Comparison of ENCODE assay signal across 8 mouse cellular contexts in genomic region chr16:36071450-36072379, GRCm38 (mm10). TPM values are rescaled to one million over a fixed set of nuclear protein-coding genes. Genes with fewer than 3 reads are reported as not detected.
DNase-seq lines count a peak whose midpoint lies in the region; ATAC-seq and TF ChIP-seq lines count a peak whose summit lies in the region.

TSS of gene Fam162a (minus strand) at chr16:36071594.
TSS of gene Ccdc58 (plus strand) at chr16:36071685.

- intact Hi-C loops in heart, postnatal 10 days (cut with DNase I): loop anchor here (2.0 to 10.0 kb wide), 3 partner anchors 29 to 943 kb away; partner anchors contain the start of gene Polq

- H3K36me3 ChIP-seq in E14TG2a.4 (ENCODE audit: insufficient read depth, low read length): peaks cover 58% of the 10 kb centered on the region
- H3K36me3 ChIP-seq in forebrain, embryonic 13.5 days (ENCODE audit: poor library complexity, severe bottlenecking): no peaks in the 10 kb centered on the region
- no peaks in the 10 kb centered on the region; the same call in 1 of the 2 replicates for H3K36me3 ChIP-seq in liver, postnatal 0 days (replicated peaks; ENCODE audit: insufficient read depth, low read length)
- H3K36me3 ChIP-seq in neural tube, embryonic 14.5 days (ENCODE audit: control insufficient read depth, insufficient read depth, low read length): no peaks in the 10 kb centered on the region

- peak; percentile 97 for ATAC-seq in forebrain, embryonic 13.5 days
- peak; percentile 94 for ATAC-seq in liver, postnatal 0 days
- ATAC-seq in neural tube, embryonic 14.5 days (ENCODE audit: low read depth): peak; percentile 98

- under 1% methylated on average over 81 of the region's 81 CpGs for WGBS in forebrain, embryonic 13.5 days
- WGBS in large intestine, adult 2 months: under 1% methylated on average over 81 of the region's 81 CpGs
- under 1% methylated on average over 71 of the region's 81 CpGs for WGBS in liver, postnatal 0 days (ENCODE audit: insufficient replicate concordance)
- under 1% methylated on average over 79 of the region's 81 CpGs for WGBS in neural tube, embryonic 14.5 days

- peak within 1 kb of the TSS; percentile 92 for H3K4me3 ChIP-seq in E14TG2a.4 (replicated peaks; ENCODE audit: low read length)
- H3K4me3 ChIP-seq in forebrain, embryonic 13.5 days: peak within 1 kb of the TSS; percentile 78
- peak within 1 kb of the TSS; percentile 82 for H3K4me3 ChIP-seq in liver, postnatal 0 days (ENCODE audit: low read depth, low read length)
- peak within 1 kb of the TSS; percentile 53 for H3K4me3 ChIP-seq in neural tube, embryonic 14.5 days (ENCODE audit: low read depth, low read length)

- no peaks in the 10 kb centered on the region for H3K27me3 ChIP-seq in E14TG2a.4 (ENCODE audit: insufficient read depth, low read length)
- no peaks in the 10 kb centered on the region for H3K27me3 ChIP-seq in forebrain, embryonic 13.5 days
- no peaks in the 10 kb centered on the region for H3K27me3 ChIP-seq in liver, postnatal 0 days (ENCODE audit: insufficient read depth, low read length)
- no peaks in the 10 kb centered on the region for H3K27me3 ChIP-seq in neural tube, embryonic 14.5 days (ENCODE audit: control insufficient read depth, insufficient read depth, low read length)

- H3K4me2 ChIP-seq in forebrain, embryonic 13.5 days: peak within 1 kb of the TSS; percentile 84
- H3K4me2 ChIP-seq in liver, postnatal 0 days (ENCODE audit: low read depth, low read length): peak within 1 kb of the TSS; percentile 89
- peak within 1 kb of the TSS; percentile 92 for H3K4me2 ChIP-seq in neural tube, embryonic 14.5 days (ENCODE audit: low read depth, low read length)

- peak within 1 kb of the TSS; percentile 82 for H3K9ac ChIP-seq in forebrain, embryonic 13.5 days
- peak within 1 kb of the TSS; percentile 85 for H3K9ac ChIP-seq in liver, postnatal 0 days (replicated peaks)
- peak within 1 kb of the TSS; percentile 94 for H3K9ac ChIP-seq in neural tube, embryonic 14.5 days (replicated peaks; ENCODE audit: low read depth, low read length)

- TF ChIP-seq EP300 in liver, postnatal 0 days (IDR thresholded peaks at IDR 0.05; ENCODE audit: low read depth): no peak

- peak; percentile 87 for DNase-seq in c-Kit-positive CD71-positive TER-119-positive erythroid progenitor cells, embryonic 14.5 days (ENCODE audit: low spot score)
- peak; percentile 94 to 95 for DNase-seq in heart, postnatal 10 days
- DNase-seq in large intestine, adult 2 months (ENCODE audit: low read depth, low spot score): peak; percentile 59
- peak; percentile 96 for DNase-seq in liver, postnatal 0 days
- peak; percentile 96 for DNase-seq in testis, postnatal 10 days (ENCODE audit: low spot score)

- H3K27ac ChIP-seq in forebrain, embryonic 13.5 days: peak within 1 kb of the TSS; percentile 98
- peak within 1 kb of the TSS; percentile 100 for H3K27ac ChIP-seq in liver, postnatal 0 days (ENCODE audit: low read depth)
- peak within 1 kb of the TSS; percentile 100 for H3K27ac ChIP-seq in neural tube, embryonic 14.5 days (ENCODE audit: low read depth, low read length)

- TF ChIP-seq CTCF in E14TG2a.4 (conservative IDR thresholded peaks at IDR 0.05; ENCODE audit: low read length): no peak
- peak; percentile 9; the same call in 1 of the 2 replicates for TF ChIP-seq CTCF in liver, postnatal 0 days (IDR thresholded peaks at IDR 0.05; ENCODE audit: low read depth)

- no peaks in the 10 kb centered on the region for H3K9me3 ChIP-seq in E14TG2a.4 (ENCODE audit: low read length)
- H3K9me3 ChIP-seq in forebrain, embryonic 13.5 days (replicated peaks): no peaks in the 10 kb centered on the region
- H3K9me3 ChIP-seq in liver, postnatal 0 days (ENCODE audit: low read length): no peaks in the 10 kb centered on the region
- no peaks in the 10 kb centered on the region for H3K9me3 ChIP-seq in neural tube, embryonic 14.5 days (ENCODE audit: control insufficient read depth, low read length)

- peaks cover 68% of the 10 kb centered on the region for H3K4me1 ChIP-seq in E14TG2a.4 (replicated peaks; ENCODE audit: low read depth, low read length)
- peaks cover 28% of the 10 kb centered on the region for H3K4me1 ChIP-seq in forebrain, embryonic 13.5 days
- H3K4me1 ChIP-seq in liver, postnatal 0 days (ENCODE audit: insufficient read depth): peaks cover 24% of the 10 kb centered on the region
- H3K4me1 ChIP-seq in neural tube, embryonic 14.5 days (ENCODE audit: control insufficient read depth, insufficient read depth, low read length): peaks cover 14% of the 10 kb centered on the region; the same call in 1 of the 2 replicates

RNA-seq across cellular contexts. Expression of gene Fam162a, which starts in this region (rescaled TPM):
- polyA plus RNA-seq in forebrain, embryonic 13.5 days (2015; fragmentation: Nextera tagmentation; extraction: Ambion mirVana): 237 and 242 TPM in 2 replicates
- total RNA-seq in heart, postnatal 10 days (2021): 100 to 1,000 TPM; 205 to 214 TPM
- polyA plus RNA-seq in large intestine, adult 2 months (2012; rRNA removed): 39.6 and 43.6 TPM in 2 replicates
- 176 and 193 TPM in 2 replicates for polyA plus RNA-seq in liver, postnatal 0 days (2015; fragmentation: Nextera tagmentation; extraction: Ambion mirVana)
- polyA plus RNA-seq in neural tube, embryonic 14.5 days (2014; fragmentation: Nextera tagmentation; extraction: Ambion mirVana): 125 and 139 TPM in 2 replicates

RNA-seq across cellular contexts. Expression of gene Ccdc58, which starts in this region (rescaled TPM):
- 53.9 and 59.7 TPM in 2 replicates for polyA plus RNA-seq in forebrain, embryonic 13.5 days (2015; fragmentation: Nextera tagmentation; extraction: Ambion mirVana)
- total RNA-seq in heart, postnatal 10 days (2021): 10 to 100 TPM; 41.8 to 42.6 TPM
- 14.3 and 16.2 TPM in 2 replicates for polyA plus RNA-seq in large intestine, adult 2 months (2012; rRNA removed)
- 54.6 and 58.9 TPM in 2 replicates for polyA plus RNA-seq in liver, postnatal 0 days (2015; fragmentation: Nextera tagmentation; extraction: Ambion mirVana)
- polyA plus RNA-seq in neural tube, embryonic 14.5 days (2014; fragmentation: Nextera tagmentation; extraction: Ambion mirVana): 28.5 and 29.4 TPM in 2 replicates

Comparison
In these comparisons a context has a peak if more than half of its experiments do, and no peak if none do; other contexts are left out.
1. Peak in every context shown above with its lines: DNase-seq, ATAC-seq, H3K4me3 ChIP-seq and H3K27ac ChIP-seq.